Mouse (Mus musculus): Measurements from ENCODE around the gene Dnajc22.
"Not testable (repeated sequence)": the region's sequence is repeated elsewhere in the genome, so short reads cannot be mapped to it uniquely, and the experiment has no call there.

DNA sequence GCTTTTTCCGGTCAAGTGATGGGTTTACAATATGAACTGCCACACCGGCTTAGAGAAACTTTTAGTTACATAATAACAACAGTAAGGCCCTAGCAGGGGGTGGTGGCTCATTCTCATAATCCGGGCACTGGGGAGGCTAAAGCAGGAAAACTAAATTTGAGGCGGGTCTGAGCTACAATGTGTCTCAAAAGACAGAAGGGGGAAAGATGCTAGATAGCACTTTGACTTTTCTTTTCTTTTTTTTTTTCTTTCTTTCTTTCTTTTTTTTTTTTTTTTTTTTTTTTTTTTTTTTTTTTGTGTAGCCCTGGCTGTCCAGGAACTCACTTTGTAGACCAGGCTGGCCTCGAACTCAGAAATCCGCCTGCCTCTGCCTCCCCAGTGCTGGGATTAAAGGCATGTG lies 47.2 kb upstream of the Dnajc22 start:
- TF ChIP-seq CTCF, EP300 (IDR thresholded peaks at IDR 0.05; ENCODE audit: low read depth): not testable (repeated sequence)

Measured in heart, postnatal 0 days (tissue).